Mouse (Mus musculus) liver, postnatal 0 days (tissue): ENCODE data around the gene Dctn2.

Experiments used
- CTCF ChIP-seq: sonication (generic); IDR thresholded peaks from 2 replicates; pipeline ENCODE4 v1.5.1; 2016; ENCODE audit warnings: antibody characterized with exemption, low read depth
- EP300 ChIP-seq: IDR thresholded peaks from 2 replicates; pipeline ENCODE4 v1.6.1; 2016; ENCODE audit warnings: antibody characterized with exemption, low read depth, mild to moderate bottlenecking

- TF ChIP-seq CTCF (0 out of 2 replicates have a peak, but pooled peaks have one; percentile 15), EP300 (no peak)
These were observed 10.4 kb upstream of the Dctn2 start for GRCm38 (mm10) chr10:127255625-127256345.
